13 mouse cellular contexts compared by ENCODE assay signal in the genomic region with DNA sequence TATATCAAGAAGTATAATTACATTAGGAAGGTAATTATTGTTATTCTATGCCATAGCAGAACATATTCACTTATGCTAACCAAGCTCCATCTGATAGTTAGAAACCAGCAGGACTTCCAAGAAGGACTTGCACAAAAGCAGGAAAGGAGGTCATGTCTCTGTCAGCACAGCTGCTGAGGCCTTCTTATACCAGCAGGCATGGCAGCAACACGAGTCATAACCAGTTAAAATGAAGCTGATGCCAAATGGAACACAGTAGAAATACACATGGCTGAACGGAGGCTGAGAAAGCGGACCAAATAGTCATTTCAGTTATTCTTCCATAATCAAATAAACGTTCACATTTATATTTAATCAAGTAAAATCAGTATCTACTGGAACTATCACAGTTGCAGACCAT.
"Had no signal": no experiment of that assay in that cellular context is flagged by ENCODE, and none has a peak within 500 bp of the region (broad histone marks: within the 10 kb centered on the region; RNA-seq: fewer than 3 reads in every experiment).

No protein-coding gene starts in this region.

- H3K27me3 ChIP-seq: kidney, embryonic 15.5 days; limb, embryonic 15.5 days; liver, embryonic 12.5 days; lung, embryonic 15.5 days; megakaryocyte, embryonic 14.5 days; midbrain, embryonic 15.5 days had no signal

- H3K36me3 ChIP-seq: kidney, embryonic 15.5 days; limb, embryonic 15.5 days; liver, embryonic 12.5 days; lung, embryonic 15.5 days; midbrain, embryonic 15.5 days had no signal

- H3K4me1 ChIP-seq: kidney, embryonic 15.5 days; liver, embryonic 12.5 days; lung, embryonic 15.5 days; midbrain, embryonic 15.5 days had no signal

- ATAC-seq: liver, embryonic 12.5 days had no signal

- H3K9me3 ChIP-seq: kidney, embryonic 15.5 days; limb, embryonic 15.5 days; liver, embryonic 12.5 days; lung, embryonic 15.5 days; megakaryocyte, embryonic 14.5 days; midbrain, embryonic 15.5 days had no signal

- H3K27ac ChIP-seq: kidney, embryonic 15.5 days; left cerebral cortex, adult 2 months; limb, embryonic 15.5 days; liver, embryonic 12.5 days; lung, embryonic 15.5 days; macrophage; midbrain, embryonic 15.5 days had no signal

- H3K4me3 ChIP-seq: kidney, embryonic 15.5 days; left cerebral cortex, adult 2 months; limb, embryonic 15.5 days; liver, embryonic 12.5 days; lung, embryonic 15.5 days; megakaryocyte, embryonic 14.5 days; midbrain, embryonic 15.5 days had no signal

- DNase-seq: kidney, postnatal 25 days; lung, postnatal 14 days; thymus, adult 18-20 months; thymus, postnatal 14 days had no signal

- H3K9ac ChIP-seq: kidney, embryonic 15.5 days; limb, embryonic 15.5 days; liver, embryonic 12.5 days; lung, embryonic 15.5 days; midbrain, embryonic 15.5 days had no signal

- H3K4me2 ChIP-seq: kidney, embryonic 15.5 days; limb, embryonic 15.5 days; liver, embryonic 12.5 days; lung, embryonic 15.5 days; midbrain, embryonic 11.5 days; midbrain, embryonic 15.5 days had no signal
